Mouse (Mus musculus): ENCODE results near the gene Abcc2.

The Abcc2 gene

GRCm38 (mm10) chr19:43780391-43780790, 1.6 kb upstream of the Abcc2 start:
- no peak for DNase-seq

DNA sequence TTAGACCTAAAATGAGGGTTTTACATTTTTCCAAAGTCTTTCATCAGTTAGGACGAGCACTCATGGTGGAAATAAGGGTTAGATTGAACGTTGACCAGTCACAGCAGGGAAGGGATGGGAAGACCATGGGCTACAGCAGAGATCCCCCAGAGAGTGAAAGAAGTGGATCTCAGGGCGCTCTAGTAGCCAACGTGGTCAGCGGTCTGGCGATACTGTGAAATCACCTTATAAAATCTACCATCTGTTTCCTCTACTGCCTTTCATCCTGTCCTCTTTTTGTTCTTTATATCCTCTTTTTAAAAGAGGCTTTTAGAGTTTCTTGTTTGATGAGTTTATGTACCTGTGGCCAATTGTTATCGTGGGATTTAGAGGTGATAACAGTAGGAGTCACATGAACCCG, 2.8 kb downstream of the Abcc2 start:
- no peak for DNase-seq

DNA sequence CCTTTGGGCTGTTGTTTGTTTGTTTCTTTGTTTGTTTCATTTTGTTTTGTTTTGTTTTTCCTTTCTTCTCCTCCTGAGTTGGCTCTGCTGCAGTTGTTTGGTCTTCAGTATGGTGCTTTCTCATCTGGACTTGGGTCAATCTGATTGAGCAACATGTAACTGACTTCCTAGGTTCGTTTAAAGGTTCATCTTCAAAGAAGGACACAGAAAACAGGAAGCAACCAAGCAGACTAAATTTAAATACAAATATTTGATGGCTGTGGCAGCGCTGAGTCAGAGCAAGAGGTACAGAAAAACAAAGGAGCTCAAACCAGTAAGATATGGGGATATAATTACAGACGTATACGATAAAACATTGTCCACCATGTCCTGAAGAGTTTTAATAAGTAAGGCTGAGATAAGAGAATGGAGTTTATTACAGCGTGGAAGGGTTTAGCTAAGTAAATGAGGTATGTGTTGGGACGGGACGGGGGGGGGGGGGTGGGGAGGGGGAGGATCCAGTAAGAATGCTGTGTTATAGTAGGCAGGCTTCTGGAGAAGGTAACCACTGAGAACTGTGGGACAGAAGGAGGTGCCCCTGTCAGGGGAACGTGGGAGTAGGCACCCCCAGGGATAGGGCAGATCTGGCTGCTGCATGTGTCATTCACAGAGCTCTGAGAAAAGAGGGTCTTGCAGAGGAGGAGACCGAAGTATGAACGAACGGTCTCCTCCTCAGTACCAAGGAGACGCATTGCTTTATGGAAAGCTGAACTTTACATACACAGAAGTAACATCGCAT, 4.4 kb downstream of the Abcc2 start:
- no peak for DNase-seq

DNA sequence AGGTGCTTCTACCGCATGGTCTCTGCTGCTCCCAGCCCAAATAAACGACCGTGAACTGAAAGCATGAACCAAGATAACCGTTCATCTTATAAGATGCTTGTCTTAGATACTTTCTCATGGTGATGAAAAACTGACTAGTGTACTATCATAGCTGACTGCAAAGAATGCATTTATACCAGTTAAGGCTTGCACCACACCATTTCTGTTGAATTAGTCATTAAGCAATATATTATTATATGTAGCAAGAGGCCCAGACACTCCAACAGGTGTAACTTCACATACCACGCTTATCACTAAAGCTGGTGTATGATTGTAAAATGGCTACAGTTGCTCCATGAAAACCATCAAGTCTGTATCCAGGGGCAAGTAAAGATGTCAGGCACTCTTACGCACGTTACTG, 7.8 kb downstream of the Abcc2 start:
- no peak for DNase-seq

DNA sequence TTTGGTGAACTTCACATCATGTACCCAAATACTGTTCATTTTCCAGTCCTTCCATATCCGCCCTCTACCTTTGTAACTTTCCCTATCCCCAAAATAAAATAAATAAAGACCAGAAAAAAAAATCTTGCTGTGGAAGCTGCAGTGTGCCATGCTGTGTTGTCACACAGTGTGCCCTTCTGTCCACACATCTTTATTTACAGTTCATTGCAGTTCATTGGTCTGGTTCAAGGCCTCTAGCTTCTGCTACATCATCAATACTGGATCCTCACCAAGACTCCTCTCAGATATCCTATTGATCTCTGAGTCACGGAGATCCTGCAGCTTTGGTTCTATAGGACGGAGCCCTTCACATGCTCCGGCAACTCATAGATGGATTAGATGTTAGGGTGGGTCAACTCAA, 10.5 kb downstream of the Abcc2 start:
- no peak for DNase-seq

DNA sequence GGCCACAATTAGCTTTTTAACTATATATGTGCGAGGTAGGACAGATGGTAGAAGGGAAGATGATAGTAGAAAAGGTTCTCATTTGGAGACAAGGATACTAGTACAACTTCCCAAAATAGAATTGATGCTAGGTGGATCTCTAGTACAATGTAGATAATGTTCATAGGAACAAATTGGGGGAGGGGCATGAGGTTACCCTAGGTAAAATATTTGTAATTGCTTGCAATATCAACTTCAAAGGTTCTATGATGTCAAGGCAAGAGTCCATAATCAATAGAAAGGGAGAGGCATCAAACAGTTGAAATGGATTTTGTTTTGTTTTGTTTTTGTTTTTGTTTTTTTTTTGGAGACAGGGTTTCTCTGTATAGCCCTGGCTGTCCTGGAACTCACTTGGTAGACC, 12.0 kb downstream of the Abcc2 start:
- no peak for DNase-seq

DNA sequence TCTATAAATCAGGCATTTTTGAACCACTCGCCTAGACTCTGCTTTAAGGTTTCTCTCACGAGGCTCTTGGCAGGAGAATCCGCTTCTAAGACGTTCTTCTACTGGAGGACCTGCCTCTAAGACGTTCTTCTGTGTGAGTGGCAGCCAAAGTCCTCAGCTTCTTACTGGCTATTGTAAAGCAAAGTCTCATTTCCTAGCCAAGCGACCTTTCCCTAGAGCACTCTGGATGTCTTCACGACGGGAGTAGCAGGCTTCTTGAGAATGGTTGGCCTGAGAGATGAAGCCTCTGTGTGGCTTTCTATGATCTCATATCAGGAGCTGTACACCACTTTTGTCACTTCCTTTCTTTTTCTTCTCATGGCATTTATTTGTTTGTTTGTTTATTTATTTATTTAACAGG, 13.5 kb downstream of the Abcc2 start:
- no peak for DNase-seq

DNA sequence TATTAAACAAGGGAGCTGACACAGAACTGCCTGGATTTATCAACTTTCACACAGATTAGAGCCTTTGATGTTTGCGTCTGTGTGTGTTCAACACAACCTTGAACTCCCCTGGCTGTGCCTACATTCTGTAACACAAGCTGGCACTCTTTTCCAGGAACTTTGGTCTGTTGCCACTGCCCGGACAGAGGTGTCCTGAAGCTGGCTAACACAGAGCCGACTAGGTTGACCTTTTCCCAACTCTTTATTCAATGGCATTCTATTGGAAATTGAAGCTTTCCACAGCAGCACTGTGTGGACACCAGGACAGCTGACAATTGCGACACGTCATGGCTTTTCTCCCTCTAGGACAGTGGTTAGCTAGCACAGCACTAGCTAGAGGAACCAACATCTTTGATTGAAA, 15.2 kb downstream of the Abcc2 start:
- DNase-seq, result no peak

- no peak for DNase-seq
Observed at GRCm38 (mm10) chr19:43801427-43802051, 19.5 kb downstream of the Abcc2 start.

- no peak for DNase-seq
Observed at GRCm38 (mm10) chr19:43803866-43804265, 21.9 kb downstream of the Abcc2 start.

- DNase-seq, result no peak
Observed at GRCm38 (mm10) chr19:43809331-43809730, 27.3 kb downstream of the Abcc2 start.

DNA sequence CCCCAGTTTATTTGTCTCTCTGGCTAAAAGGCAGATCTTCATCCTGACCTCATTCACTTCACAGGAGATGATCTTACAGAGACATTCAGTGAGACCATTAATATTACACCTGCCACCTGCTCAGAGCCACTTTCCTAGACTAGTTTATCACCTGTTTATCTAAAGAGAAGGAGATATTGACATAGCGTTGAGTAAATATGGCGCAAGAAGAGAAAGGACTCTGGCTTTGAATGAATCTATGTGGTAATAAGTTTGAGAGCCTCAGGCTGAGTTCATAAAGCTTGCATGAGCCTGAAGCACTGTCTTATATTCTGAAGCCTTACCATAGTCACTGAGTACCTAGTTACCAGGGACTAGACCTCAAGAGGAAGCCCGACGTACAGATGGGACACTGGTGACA, 29.4 kb downstream of the Abcc2 start:
- DNase-seq, result no peak

- no peak for DNase-seq
Observed at GRCm38 (mm10) chr19:43813315-43813714, 31.3 kb downstream of the Abcc2 start.

DNA sequence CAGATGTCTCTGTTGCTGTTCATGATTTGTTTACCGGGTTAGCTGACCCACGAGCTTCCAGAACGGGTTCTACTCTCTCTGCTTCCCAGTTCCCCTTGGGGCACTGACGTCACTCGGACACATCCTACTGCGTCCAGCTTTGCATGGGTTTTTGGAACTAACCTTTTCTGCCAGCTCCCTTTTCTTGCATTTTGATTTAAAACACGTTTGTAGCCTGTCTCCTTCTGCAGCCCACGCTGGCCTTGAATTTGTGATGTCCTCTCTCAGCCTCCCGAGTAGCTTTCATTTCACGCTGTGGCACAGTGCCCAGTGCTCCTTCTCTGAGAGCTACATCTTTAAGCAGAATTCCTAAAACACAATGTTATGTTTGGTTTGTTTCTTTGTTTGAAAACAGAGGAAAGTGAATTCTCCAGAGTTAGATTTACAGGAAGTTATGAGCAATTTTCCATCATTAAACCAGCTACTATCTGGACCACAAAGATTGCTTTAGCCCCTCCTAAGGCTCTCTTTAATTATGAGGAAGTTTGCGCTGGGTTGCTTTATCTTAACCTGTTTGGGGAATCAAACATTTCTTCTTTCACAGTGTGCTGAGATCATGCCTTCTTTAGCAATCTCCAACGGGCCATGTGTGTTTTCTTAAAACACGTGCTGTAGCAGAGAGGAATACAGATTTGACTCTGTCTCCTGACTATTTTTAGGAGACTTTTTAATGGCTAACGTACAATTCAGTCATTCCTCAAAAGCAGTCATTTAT, 33.8 kb downstream of the Abcc2 start:
- DNase-seq, result peak in 1 of 2 experiments; percentile 6

DNA sequence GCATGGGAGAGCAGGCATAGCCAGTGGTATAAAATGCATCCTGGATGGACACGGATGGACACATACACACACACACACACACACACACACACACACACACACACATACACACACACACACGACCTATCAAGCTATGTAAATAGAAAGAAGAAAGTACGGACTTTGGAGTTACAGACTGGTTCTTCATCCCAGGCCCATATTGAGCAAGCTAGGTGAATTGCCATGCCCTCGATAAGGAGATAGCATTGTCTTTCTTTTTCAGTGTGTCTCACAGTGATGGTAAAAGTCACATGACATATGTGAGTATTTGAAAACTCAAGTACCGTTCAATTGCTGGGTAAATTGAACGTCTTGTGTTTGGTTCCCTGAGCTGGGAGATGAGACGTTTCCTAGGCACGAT, 44.9 kb downstream of the Abcc2 start:
- DNase-seq, result no peak

DNA sequence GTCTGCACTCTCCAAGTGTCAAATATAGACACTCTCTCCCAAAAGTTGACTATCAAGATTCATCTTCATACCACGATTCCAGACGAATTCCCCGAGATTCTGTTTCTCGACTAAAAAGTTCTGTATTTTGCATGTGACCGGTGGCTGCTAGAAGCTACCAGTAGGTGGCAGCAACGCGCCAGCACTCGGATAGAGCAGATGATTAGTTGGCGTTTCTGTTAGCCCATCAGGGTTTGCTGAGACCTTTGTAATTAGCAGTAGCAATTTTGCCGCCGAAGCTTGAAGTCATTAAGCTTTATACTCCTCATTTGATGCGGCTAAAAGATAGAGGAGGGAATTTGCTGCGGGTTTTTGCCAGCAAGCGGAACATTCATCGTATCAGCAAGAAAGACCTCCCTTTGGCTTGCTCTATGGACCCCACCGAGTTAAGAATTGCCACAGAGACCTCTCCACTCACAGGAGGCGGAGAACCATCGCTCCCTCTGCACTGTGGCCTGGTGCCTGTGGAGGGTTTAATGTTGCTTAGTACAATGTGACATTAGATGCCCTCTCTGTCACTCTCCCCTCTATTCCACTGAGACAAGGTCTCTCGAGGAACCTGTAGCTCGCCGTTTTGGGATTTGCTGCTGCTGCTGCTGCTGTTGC, 50.6 kb downstream of the Abcc2 start:
- DNase-seq, result peak; percentile 37 to 58

DNA sequence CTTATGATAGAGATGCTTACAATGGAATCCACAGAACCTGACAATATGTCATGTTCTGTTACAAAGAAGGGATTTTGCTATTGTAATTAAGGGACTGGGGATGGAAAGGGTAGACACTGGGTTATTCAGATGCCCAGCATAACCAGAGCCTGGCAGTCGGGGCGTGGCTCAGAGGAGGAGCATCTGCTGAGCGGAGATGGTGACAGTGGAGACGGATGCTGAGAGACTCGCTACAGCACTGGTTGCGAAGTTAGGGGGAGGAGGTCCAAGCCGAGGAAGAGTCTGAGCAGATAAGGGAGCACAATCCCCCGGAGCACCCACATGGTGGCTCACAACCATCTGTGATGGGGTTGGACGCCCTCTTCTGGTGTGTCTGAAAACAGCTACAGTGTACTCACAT, 61.2 kb downstream of the Abcc2 start:
- DNase-seq, result no peak

GRCm38 (mm10) chr19:43845331-43845908, 63.4 kb downstream of the Abcc2 start:
- no peak for DNase-seq

DNA sequence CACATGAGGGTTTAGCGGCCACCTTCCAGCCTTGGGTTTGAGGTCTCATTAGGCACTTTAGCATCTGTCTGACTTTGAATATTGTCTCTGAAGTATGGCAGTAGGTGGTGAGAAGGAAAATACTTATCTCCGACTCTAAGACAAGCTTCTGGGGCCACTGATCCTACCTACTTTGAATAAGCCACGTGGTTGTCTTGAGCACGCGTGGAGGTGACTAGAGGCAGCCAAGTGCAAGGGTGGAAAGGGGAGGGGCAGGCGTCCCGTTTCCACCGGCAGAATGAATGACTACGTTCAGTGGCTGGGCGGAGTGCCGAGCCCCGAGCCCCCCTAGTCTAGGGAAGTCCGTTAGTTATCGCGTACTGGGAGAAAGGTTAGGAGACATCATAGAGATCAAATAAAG, 65.1 kb downstream of the Abcc2 start:
- no peak for DNase-seq

GRCm38 (mm10) chr19:43847966-43848365, 66.0 kb downstream of the Abcc2 start:
- DNase-seq, result no peak

DNA sequence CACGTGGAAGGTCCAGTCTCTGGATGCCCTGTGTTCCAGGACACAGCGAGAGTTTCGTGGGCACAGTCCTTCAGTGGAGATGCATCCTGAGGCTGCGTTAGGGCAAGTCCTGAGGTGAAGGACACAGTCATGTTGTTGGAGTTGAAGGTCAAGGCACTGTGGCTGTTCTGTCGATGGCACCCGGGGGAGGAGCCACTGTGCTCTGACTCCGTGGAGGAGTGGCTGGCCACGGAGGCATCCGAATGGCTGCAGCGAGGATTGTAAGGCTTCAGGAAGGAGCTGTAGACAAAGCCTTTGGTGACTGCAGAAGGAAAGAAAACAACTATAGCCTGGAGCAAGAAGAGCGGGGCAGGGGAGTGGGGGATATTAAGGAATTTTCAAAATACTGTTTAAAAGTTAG, 68.0 kb downstream of the Abcc2 start:
- no peak for DNase-seq

- no peak for DNase-seq
Observed at GRCm38 (mm10) chr19:43851996-43852630, 70.1 kb downstream of the Abcc2 start.
